Mouse (Mus musculus): ENCODE data around the gene Gm5751. TPM values are rescaled to one million over a fixed set of nuclear protein-coding genes. Genes with fewer than 3 reads are reported as not detected.
"Not testable (repeated sequence)": the region's sequence is repeated elsewhere in the genome, so short reads cannot be mapped to it uniquely, and the experiment has no call there.

Gene Gm5751
- polyA plus RNA-seq (2017; shearing (Covaris generic)) = not detected

DNA sequence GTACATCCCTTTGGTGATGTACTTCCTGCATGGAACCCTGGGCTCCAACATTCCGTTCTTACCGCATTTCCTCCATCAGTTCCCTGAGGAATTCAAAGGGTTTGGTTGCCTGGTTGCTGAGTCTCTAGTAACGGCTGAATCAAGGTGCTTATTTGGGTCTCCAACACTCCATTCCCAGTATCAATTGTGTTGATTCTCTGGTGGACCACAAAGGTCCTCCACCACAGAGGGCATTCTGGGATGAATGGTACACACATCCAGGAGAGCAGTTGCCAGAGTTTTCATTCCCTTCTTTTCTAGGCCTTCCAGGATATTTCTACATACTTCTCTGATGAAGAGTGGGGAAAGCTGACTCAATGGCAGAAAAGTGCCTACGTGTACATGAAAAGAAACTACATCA is at the start of gene Gm5751:
Gene Gm5751 (plus strand): TSS at position 301 of the 400 bp plus-strand sequence.
- ATAC-seq = not testable (repeated sequence)

DNA sequence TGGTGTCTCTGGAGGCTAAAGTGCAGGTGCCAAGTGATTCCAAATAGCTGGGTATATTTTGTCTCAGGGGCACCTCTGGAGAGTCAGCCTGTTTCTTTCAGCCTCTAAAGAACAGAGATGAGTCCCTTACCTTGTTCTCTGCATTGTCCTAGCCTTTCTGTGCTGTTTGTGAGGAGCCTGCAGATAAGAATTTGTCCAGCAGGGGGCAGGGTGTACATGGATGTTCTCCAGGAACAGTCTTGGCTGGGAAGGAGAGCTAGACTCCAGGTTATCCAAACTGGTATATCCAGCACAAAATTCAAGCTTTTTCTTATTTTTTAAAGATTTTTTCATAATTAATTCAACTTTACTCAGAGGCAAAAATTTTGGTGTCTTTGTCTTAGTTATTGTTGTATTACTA is 42.0 kb upstream of the Gm5751 start:
- no peak for ATAC-seq

DNA sequence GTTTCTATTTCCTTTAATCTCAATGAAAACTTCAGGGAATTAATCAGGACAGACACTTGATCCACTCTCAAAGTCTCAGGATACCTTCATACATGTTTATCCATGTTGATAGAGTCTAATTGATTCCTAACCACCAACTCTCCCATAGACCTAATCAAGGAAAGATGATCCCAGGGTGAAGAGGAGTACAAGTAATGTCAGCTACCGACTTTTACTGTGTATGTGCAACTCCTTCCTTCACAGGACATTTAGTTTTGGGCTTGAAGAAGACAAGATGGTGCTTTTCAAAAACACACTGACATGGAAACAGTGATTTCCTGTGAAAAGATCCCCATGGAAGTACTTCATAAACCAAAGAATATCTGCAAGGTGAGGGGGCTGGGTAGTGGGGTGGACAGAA is 30.4 kb upstream of the Gm5751 start, which contains the start of gene Gm6592:
Gene Gm6592 (plus strand): TSS at position 301 of the 400 bp plus-strand sequence.
- no peak for ATAC-seq

DNA sequence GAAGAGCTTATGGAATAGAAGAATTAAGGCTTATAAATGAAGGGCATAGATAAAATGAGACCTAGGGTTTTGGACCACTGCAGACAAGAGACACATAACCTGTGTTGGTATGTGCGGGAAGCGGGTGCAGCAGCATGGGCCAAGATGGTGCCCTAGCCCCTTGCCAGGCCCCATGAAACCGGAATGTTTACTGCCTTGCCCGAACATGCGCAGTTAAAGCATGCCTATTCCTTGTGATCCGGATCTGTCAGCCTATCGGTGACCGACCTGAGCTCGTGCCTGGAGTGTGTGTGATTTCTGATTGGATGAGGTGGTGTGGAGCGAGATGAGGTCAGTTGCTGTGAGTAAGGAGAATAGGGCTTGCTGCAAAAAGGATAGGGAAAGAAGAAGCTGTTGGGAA is 21.6 kb upstream of the Gm5751 start:
- ATAC-seq = no peak

DNA sequence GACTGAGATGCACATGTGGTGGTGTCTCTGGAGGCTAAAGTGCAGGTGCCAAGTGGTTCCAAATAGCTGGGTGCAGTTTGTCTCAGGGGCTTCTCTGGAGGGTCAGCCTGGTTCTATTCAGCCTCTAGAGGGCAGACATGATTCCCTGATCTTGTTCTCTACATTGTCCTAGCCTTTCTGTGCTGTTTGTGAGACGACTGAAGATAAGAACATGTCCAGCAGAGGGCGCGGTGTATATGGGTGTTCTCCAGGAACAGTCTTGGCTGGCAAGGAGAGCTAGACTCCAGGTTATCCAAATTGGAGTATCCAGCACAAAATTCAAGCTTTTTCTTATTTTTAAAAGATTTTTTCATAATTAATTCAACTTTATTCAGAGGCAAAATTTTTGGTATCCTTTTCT is 9.7 kb upstream of the Gm5751 start:
- ATAC-seq = peak; percentile 32

DNA sequence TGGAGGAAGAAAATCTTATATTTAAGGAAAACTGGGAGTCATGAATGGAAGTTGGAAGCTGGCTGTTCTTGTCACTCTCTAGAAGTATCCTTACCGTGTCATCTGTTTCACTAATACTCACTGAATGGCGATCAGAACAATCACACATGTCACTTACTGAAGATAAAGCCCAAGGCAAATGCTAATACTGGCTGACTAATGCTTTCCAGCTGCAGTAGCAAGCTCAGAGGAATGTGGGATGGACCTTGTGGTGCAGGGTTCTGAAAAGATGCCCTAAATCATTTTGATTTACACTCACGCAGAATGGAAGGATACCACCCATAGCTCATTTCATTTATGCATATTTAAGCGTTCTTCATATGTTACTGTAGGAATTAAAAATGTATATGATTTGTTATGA is 10.3 kb downstream of the Gm5751 start:
- no peak for ATAC-seq

DNA sequence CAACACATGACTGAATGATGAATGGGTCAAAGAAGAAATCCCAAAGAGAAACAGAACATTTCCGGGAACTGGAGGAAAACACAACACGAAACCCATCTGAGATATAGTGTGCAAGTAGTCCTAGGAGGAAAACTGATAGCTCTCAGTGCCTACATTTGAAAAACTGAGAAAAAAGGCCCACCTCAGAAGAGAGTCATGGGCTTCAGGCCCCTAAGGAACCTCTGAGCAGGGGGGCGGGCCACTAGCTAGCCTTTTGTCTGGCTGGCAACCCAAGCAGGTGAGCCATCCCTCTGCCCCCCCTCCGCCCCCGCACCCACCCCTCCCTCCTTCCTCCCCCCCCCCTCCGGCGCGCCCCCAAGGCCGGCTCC is 17.9 kb downstream of the Gm5751 start:
- no peak for ATAC-seq

DNA sequence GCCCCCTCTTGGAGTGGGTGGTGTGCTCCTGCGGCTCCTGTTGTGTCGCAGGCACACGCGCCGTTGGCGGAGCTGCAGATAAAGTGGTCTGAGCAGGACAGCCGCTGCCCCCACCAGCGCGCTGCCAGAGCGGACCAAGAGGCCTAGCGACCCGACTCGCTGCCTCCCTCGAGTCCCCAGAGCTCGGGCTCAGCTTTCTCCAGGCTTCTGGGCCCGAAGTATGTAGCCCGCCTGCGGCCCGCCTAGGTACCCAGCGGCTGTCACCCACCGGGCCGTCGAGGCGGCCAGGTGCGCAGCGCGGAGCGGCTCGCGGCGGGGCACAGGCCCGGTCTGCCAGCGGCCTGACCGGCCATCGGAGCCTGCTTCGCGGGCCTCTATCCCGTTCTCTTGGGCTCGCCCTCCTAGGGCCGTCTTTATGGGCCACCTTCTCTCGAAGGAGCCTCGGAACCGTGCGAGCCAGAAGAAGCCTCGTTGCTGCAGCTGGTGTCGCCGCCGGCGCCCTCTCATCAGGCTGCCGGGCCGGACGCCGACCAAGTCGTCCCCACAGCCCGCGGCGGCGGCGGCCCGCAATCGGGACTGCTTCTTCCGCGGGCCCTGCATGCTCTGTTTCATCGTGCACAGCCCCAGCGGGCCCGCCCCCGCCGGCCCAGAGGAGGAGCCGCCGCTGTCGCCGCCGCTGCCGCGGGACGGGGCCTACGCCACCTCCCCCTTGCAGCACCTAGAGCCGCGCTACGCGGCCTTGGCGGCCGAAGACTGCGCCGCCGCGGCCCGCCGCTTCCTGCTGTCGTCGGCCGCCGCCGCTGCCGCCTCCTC is 18.5 kb downstream of the Gm5751 start, which contains the start of gene B630019K06Rik:
Gene B630019K06Rik (plus strand): TSS at position 40 of the 813 bp plus-strand sequence.
- ATAC-seq = peak; percentile 83

DNA sequence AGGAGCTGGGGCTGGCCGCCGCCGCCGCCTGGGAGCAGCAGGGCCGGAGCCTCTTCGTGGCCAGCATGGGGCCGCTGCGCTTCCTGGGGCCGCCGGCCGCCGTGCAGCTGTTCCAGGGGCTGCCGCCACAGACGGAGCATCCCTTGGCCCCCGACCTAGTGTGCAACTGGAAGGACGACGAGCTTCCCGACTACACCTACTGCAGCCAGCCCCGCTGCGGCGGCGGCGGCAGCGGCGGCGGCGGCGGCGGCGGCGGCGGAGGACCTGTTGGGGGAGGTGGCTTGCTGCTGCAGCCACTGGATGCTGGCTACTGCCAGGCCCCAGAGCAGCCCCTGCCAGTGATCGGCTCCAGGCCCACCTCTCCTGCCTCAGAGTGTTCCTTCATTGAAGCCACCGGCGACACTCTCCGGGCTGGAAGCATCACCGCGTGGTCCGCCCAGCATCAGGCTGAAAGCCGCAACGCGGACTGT is 19.2 kb downstream of the Gm5751 start:
- peak; percentile 41 for ATAC-seq

DNA sequence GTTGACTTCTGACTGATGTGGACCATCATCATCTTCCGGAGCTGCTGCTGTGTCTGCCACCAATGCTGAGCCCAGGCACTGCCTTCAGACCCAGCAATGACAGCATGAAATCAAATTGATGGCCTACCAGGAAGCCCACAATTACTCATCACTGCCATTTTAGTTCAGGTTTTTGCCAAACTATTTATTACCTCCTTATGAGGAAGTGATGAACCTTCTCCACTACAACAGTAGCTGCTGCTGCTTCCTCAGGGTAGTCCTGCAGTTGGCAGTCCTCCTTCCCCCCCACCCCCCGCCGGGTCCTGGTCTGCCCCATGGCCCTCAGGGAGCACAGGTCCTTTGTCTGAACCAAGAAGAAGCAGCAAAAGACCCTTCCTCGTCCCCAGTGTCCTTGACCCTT is 26.8 kb downstream of the Gm5751 start:
- ATAC-seq = no peak

DNA sequence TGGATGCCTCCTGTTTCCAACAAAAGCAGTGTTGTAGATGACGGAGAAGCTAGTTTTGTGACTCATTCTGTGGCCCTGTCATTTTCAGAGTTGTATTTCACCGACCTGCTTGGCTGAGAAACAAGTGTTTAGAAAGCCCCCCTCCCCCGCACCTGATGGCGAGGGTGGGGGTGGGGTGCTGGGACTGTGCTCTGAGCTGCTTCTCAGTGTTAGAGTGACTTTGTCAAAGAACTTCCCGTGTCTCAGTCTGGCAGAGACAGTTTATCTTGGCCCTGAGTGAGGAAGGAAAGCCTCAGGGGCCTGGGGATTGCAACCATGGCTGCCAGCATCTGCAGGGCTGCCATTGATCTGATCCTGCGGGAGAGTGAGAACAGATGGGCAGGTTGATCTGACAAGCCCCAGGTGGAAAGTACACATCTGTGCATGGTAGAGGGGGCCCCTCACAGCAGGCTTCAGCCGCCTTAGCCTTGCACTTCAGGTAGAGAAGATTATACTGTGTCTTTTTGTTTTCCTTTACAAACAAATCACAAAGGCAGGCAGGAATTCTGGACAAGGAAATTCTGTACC is 27.9 kb downstream of the Gm5751 start:
- no peak for ATAC-seq

DNA sequence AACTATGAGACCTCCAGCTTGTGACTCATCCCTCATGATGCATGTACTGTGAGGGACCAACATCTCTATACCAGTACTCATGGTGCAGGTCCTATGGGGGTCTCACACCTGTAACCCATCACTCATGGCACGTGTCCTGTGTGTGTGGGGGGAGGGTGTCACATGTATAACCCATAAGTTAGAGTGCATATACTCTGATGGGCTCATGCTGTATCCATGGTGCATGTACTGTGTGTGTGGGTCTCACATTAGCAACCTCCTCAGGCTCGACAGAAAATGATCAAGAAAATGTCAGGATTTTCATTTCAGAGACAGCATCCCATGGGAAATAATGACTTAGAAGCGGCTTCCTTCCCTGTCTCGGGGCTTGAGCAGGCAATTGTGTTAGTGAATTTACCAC is 47.0 kb downstream of the Gm5751 start:
- ATAC-seq = no peak

DNA sequence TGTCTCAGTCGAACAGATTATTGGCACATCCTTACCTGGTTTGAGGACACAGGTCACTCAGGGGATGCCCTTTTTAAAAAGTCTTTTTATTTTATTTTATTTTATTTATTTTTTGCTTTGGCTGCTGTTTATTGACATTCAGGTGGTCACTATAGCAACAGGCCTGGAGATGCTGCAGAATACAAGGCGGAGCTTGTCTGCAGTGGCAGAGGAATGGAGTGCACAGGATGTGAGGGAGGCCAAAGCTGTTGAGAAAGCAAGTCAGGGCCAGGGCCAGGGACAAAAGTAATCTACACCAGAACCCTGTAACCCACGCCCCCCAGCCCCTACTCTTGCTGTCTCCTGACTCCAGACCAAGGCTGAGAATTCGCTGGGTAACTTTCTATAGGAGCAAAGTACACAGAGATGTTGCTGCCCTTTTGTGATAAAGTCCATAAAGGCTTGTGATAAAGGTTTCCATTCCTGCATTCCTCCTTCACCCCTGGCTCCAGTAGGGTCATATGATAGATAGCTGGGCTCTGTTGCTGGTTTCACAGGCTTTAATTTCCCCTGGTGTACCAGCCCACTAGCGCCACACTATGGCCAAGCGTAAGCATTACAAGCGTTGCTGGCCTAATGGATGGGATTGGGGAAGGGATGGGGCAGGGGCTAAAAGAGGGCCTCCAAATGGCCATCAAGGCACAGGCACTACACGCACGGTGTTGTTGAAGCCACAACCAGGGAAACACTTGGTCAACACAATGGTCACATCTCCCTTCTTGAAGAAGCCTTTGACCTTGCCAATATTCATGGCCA is 48.0 kb downstream of the Gm5751 start:
- ATAC-seq = no peak

DNA sequence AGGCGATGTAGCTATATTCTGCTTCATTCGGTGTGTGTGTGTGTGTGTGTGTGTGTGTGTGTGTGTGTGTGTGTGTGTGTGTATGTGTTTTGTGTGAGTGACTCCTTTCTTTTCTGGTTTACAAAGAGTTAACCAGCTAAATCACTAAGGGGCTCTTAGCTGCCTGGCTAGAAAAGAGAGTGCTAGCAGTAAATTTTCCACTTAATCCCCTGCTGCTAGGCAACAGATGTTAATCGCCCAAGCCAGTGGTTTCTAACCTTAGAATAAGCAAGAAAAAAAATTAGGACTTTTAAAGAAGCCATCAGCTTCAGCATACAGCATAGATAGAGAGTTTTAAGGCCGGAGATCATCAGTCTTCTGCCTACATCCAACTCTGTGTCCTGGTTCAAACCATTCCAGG is 53.3 kb downstream of the Gm5751 start:
- ATAC-seq = no peak

Other genes starting within 250 kb of the Gm5751 start
- not detected for gene Ssxb8, start 183.4 kb upstream of the Gm5751 start, polyA plus RNA-seq (2017; shearing (Covaris generic))
- not detected for gene Ssx9, start 125.8 kb upstream of the Gm5751 start, polyA plus RNA-seq (2017; shearing (Covaris generic))
- not detected for gene Ssxb5, start 70.6 kb upstream of the Gm5751 start, polyA plus RNA-seq (2017; shearing (Covaris generic))
- gene Gm6592, start 30.3 kb upstream of the Gm5751 start, polyA plus RNA-seq (2017; shearing (Covaris generic)) = not detected
- under 1 TPM; 0.18 to 0.30 (median 0.29) TPM for gene B630019K06Rik, start 18.1 kb downstream of the Gm5751 start, polyA plus RNA-seq (2017; shearing (Covaris generic))
- not detected for gene Fthl17b, start 88.7 kb downstream of the Gm5751 start, polyA plus RNA-seq (2017; shearing (Covaris generic))
- gene Fthl17c, start 102.3 kb downstream of the Gm5751 start, polyA plus RNA-seq (2017; shearing (Covaris generic)) = not detected
- not detected for gene Fthl17d, start 112.5 kb downstream of the Gm5751 start, polyA plus RNA-seq (2017; shearing (Covaris generic))
- gene Fthl17e, start 159.2 kb downstream of the Gm5751 start, polyA plus RNA-seq (2017; shearing (Covaris generic)) = not detected
- gene Fthl17f, start 188.8 kb downstream of the Gm5751 start, polyA plus RNA-seq (2017; shearing (Covaris generic)) = not detected
- gene 4930402K13Rik, start 230.3 kb downstream of the Gm5751 start, polyA plus RNA-seq (2017; shearing (Covaris generic)) = not detected

Measured in inflammation-experienced regulatory T-cells, adult 6 months (primary cell).